ENCODE assay signal across 7 mouse cellular contexts in genomic region chr17:69365049-69365448, GRCm38 (mm10). TPM values are rescaled to one million over a fixed set of nuclear protein-coding genes. Genes with fewer than 3 reads are reported as not detected.
DNase-seq lines count a peak whose midpoint lies in the region; ATAC-seq and TF ChIP-seq lines count a peak whose summit lies in the region.

No protein-coding gene starts in this region.

- H3K4me1 ChIP-seq in kidney, embryonic 14.5 days (ENCODE audit: control insufficient read depth, insufficient read depth, low read length): no peaks in the 10 kb centered on the region
- no peaks in the 10 kb centered on the region for H3K4me1 ChIP-seq in bone marrow, adult 2 months (ENCODE audit: control insufficient read depth, insufficient read depth, low read length)

- H3K4me2 ChIP-seq in kidney, embryonic 14.5 days (replicated peaks; ENCODE audit: low read depth, low read length): no peak overlapping the region

- no peaks in the 10 kb centered on the region for H3K36me3 ChIP-seq in kidney, embryonic 14.5 days (ENCODE audit: control insufficient read depth, insufficient read depth, low read length)

- WGBS in kidney, embryonic 14.5 days: 88% methylated on average over 3 of the region's 3 CpGs
- 84% methylated on average over 3 of the region's 3 CpGs for WGBS in bone marrow, adult 2 months

- no peak overlapping the region for H3K9ac ChIP-seq in kidney, embryonic 14.5 days (ENCODE audit: low read depth, low read length)

- no peak for TF ChIP-seq POLR2A in bone marrow, adult 2 months (IDR thresholded peaks at IDR 0.05; ENCODE audit: borderline replicate concordance, control insufficient read depth, low read depth, low read length)

- no peak for ATAC-seq in kidney, embryonic 14.5 days (ENCODE audit: low FRiP score, low TSS enrichment)

- H3K9me3 ChIP-seq in kidney, embryonic 14.5 days (ENCODE audit: control insufficient read depth, low read length): peaks cover 4% of the 10 kb centered on the region; the same call in 1 of the 2 replicates

- DNase-seq in kidney, postnatal 4 days: peak; percentile 68 to 76
- peak; percentile 96 for DNase-seq in ES-CJ7 (ENCODE audit: low read depth, low spot score)
- peak; percentile 38 for DNase-seq in lung, postnatal 14 days
- peak; percentile 53 for DNase-seq in thymus, postnatal 25 days
- no peak for DNase-seq in urinary bladder, adult 2 months (ENCODE audit: low spot score)

- TF ChIP-seq CTCF in bone marrow, adult 2 months (IDR thresholded peaks at IDR 0.05; ENCODE audit: control insufficient read depth, insufficient read depth, low read length): peak; percentile 70

- no peak overlapping the region for H3K4me3 ChIP-seq in kidney, embryonic 14.5 days (ENCODE audit: low read length)
- H3K4me3 ChIP-seq in bone marrow, adult 2 months (replicated peaks; ENCODE audit: control insufficient read depth, low read depth, low read length): no peak overlapping the region

- no peaks in the 10 kb centered on the region for H3K27me3 ChIP-seq in kidney, embryonic 14.5 days (ENCODE audit: control insufficient read depth, insufficient read depth, low read length)

- H3K27ac ChIP-seq in kidney, embryonic 14.5 days (ENCODE audit: low read depth, low read length): no peak overlapping the region
- no peak overlapping the region for H3K27ac ChIP-seq in bone marrow, adult 2 months (ENCODE audit: control insufficient read depth, insufficient read depth, low read depth, low read length, poor library complexity)

RNA-seq across cellular contexts. Expression of gene Zbtb14, which starts 17.8 kb away (rescaled TPM):
- 13.9 and 25.6 TPM in 2 replicates for polyA plus RNA-seq in kidney, embryonic 14.5 days (2014; fragmentation: Nextera tagmentation; extraction: Ambion mirVana)
- 6.4 and 7.5 TPM in 2 replicates for polyA plus RNA-seq in bone marrow, adult 2 months (2011; ENCODE audit: insufficient read depth, insufficient read length, low replicate concordance, missing spikeins)
- 12.9 and 16.0 TPM in 2 replicates for polyA plus RNA-seq in urinary bladder, adult 2 months (2012; rRNA removed)
